Mouse (Mus musculus) heart, embryonic 12.5 days (tissue): ENCODE data around the gene Zfp36l2. TPM values are rescaled to one million over a fixed set of nuclear protein-coding genes. Genes with fewer than 3 reads are reported as not detected.
A peak's percentile ranks its signal among the peaks of the same experiment; 100 is the strongest.
"Not testable (repeated sequence)": the region's sequence is repeated elsewhere in the genome, so short reads cannot be mapped to it uniquely, and the experiment has no call there.

Experiments
- ATAC-seq: fragments of 200-750 bp; cut with Nextera tagmentation; 2 replicates; pipeline ENCODE4 v1.8.0; 2017; ENCODE audit warnings: moderate TSS enrichment, moderate library complexity; ENCODE audit not compliant: insufficient number of reproducible peaks, low FRiP score
- H3K27ac ChIP-seq: fragments of 300-500 bp; sonication (generic); 2 replicates; pipeline ENCODE4 v1.5.1; 2016; ENCODE audit warnings: mild to moderate bottlenecking, moderate library complexity; ENCODE audit not compliant: poor library complexity, severe bottlenecking
- H3K27me3 ChIP-seq: fragments of 300-500 bp; sonication (generic); replicated peaks from 2 replicates; pipeline ENCODE4 v1.6.1; 2016; ENCODE audit warnings: mild to moderate bottlenecking, moderate library complexity
- H3K36me3 ChIP-seq: fragments of 300-500 bp; sonication (generic); 2 replicates; pipeline ENCODE4 v1.6.1; 2016; ENCODE audit warnings: mild to moderate bottlenecking, moderate library complexity
- H3K4me1 ChIP-seq: fragments of 300-500 bp; sonication (generic); replicated peaks from 2 replicates; pipeline ENCODE4 v1.6.1; 2016; ENCODE audit warnings: mild to moderate bottlenecking
- H3K4me2 ChIP-seq: fragments of 300-500 bp; sonication (generic); 2 replicates; pipeline ENCODE4 v1.6.1; 2016; ENCODE audit warnings: mild to moderate bottlenecking, moderate library complexity
- H3K4me3 ChIP-seq: fragments of 300-500 bp; sonication (generic); 2 replicates; pipeline ENCODE4 v1.5.1; 2016; ENCODE audit warnings: mild to moderate bottlenecking
- H3K9ac ChIP-seq: fragments of 300-500 bp; sonication (generic); 2 replicates; pipeline ENCODE4 v1.6.1; 2016; ENCODE audit warnings: mild to moderate bottlenecking, moderate library complexity
- H3K9me3 ChIP-seq: fragments of 300-500 bp; sonication (generic); replicated peaks from 2 replicates; pipeline ENCODE4 v1.6.1; 2016; ENCODE audit warnings: mild to moderate bottlenecking, moderate library complexity
- WGBS: fragments of 180-500 bp; shearing (Covaris S2); methylation state at CpG from one replicate; pipeline ENCODE4 v1.1.7; 2016; 5-methylcytosine and 5-hydroxymethylcytosine counted together
- polyA plus RNA-seq: library from polyadenylated mRNA; unstranded; fragments of >200 nt; fragmentation: Nextera tagmentation; extraction: Ambion mirVana; gene quantifications from 2 replicates; pipeline ENCODE4 v1.2.1, GENCODE M21; 2016

Zfp36l2 gene
- 10.3 and 10.5 TPM in 2 replicates for polyA plus RNA-seq

DNA sequence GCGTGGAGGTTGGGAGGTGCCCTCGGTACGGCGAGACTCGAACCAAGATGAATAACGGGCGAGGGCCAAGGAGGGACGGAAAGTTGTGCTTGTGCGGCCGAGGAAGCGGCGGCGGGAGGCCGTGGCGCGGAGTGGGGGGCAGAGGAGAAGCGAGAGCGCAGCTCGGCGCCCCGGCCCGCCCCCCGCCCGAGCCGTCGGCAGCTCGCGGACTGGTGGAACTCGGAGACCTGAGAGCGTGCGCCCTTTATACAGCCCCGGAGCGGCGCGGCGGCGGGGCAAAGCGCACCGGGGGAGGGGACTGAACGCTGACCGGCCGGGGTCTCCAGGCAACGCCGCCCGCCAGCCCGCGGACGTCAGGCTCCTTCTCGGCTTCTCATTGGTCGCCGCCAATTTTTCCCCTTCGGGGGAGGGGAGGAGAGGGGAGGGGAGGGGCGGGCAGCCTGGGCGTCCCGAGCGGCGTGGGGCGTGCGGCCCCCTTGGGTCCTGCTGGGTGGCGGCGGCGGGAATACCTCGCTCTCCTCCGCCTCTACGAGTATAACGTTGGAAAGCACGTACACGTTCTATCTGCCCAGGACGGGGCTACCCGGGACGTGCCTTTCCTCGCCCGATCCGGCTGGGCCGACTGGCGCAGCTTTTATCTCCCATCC, at the start of gene Zfp36l2:
Gene Zfp36l2 (minus strand): TSS at position 221 of the 647 bp plus-strand sequence.
- peaks cover 16% of the 10 kb centered on the region for H3K36me3 ChIP-seq
- peak within 1 kb of the TSS; percentile 96 for H3K27ac ChIP-seq
- under 1% methylated on average over 64 of the region's 76 CpGs for WGBS
- H3K27me3 ChIP-seq: no peaks in the 10 kb centered on the region
- H3K4me3 ChIP-seq: peak within 1 kb of the TSS; percentile 91
- peaks cover 42% of the 10 kb centered on the region for H3K4me1 ChIP-seq
- H3K9me3 ChIP-seq: no peaks in the 10 kb centered on the region
- peak; percentile 90 for ATAC-seq
- H3K4me2 ChIP-seq: peak within 1 kb of the TSS; percentile 87
- peak within 1 kb of the TSS; percentile 97 for H3K9ac ChIP-seq

DNA sequence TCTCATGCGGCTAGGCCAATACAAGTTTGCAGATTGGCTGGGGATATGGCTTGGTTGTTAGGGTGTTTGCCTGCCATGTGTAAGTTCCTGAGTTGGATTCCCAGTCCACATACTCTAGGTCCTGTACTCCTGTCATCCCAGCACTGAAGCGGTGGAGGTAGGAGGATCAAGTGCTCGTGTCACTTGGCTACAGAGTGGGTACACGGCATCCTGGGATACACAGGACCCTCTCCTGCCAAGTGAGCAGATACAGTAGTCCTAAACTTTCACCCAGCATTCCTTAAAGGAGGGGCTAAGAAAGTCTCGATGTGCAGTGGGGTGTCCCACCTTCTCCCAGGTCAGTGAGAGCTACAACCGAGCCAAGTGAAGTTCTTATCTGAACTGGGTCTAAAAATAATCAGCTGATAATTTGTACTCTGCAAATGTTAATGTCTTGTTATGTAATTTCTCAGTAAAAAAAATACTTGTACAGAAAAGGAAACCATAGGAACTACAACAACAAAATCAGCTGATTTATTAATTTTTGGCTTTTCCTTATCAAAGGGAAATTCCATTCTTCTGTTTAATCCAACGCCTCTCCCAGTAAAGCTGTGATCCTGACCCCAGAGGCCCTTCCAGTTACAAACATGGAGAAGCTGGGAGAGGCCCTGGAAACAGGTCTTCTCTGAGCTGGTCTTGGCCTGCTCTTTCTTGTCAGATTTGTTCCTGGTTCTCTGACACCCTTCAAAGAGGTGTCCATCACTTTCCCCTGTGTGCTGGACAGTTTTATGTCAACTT, 49.2 kb upstream of the Zfp36l2 start:
- peaks cover 19% of the 10 kb centered on the region for H3K4me1 ChIP-seq
- 49% methylated on average over 7 of the region's 7 CpGs for WGBS
- no peaks in the 10 kb centered on the region for H3K27me3 ChIP-seq
- no peak overlapping the region for H3K4me3 ChIP-seq
- peaks cover 4% of the 10 kb centered on the region for H3K9me3 ChIP-seq
- no peak for ATAC-seq
- no peak overlapping the region for H3K4me2 ChIP-seq
- no peak overlapping the region for H3K27ac ChIP-seq
- H3K9ac ChIP-seq: no peak overlapping the region
- H3K36me3 ChIP-seq: 0 out of 2 replicates have a peak, but pooled peaks cover 3% of the 10 kb centered on the region

DNA sequence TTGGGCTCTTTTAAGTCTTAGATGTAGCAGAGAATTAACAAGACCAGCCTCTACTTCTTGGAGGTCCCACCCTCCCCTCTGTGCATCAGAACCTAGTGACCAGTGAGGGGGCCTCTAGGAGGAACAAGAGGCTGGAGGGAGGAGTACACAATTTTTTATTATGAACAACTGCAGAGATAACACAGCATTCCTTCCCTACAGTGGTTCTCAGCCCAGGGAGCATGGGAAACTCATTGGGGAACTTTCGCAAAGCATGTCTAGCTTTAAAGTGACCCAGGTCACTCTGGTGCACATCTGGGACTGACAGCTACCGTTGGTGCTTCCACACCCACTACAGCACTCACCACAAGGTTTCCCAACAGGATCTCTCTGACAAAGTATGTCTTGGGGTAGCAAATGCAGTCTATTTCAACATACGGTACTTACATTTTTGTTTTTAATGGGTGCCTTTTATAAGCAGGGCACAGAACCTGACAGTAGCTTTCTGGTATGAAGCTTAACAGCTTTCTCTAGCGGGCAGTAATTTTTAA, 47.7 kb upstream of the Zfp36l2 start:
- no peak for ATAC-seq
- no peaks in the 10 kb centered on the region for H3K9me3 ChIP-seq
- no peak overlapping the region for H3K27ac ChIP-seq
- no peak overlapping the region for H3K4me2 ChIP-seq
- no peaks in the 10 kb centered on the region for H3K36me3 ChIP-seq
- no peak overlapping the region for H3K4me3 ChIP-seq
- H3K4me1 ChIP-seq: peaks cover 19% of the 10 kb centered on the region
- no peak overlapping the region for H3K9ac ChIP-seq
- H3K27me3 ChIP-seq: no peaks in the 10 kb centered on the region
- 84% methylated on average over 4 of the region's 4 CpGs for WGBS

DNA sequence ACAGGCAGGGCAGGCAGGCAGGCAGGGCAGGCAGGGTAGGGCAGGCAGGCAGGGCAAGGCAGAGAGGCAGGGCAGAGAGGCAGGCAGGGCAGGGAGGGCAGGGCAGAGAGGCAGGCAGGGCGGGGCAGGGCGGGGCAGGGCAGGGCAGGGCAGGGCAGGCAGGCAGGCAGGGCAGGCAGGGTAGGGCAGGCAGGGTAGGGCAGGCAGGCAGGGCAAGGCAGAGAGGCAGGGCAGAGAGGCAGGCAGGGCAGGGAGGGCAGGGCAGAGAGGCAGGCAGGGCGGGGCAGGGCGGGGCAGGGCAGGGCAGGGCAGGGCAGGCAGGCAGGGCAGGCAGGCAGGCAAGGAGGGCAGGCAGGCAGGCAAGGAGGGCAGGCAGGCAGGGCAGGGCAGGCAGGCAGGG, 47.0 kb upstream of the Zfp36l2 start:
- H3K4me1 ChIP-seq: peaks cover 19% of the 10 kb centered on the region
- not testable (repeated sequence) for H3K9me3 ChIP-seq, H3K9ac ChIP-seq, H3K36me3 ChIP-seq, H3K4me3 ChIP-seq, H3K27me3 ChIP-seq, ATAC-seq, H3K4me2 ChIP-seq, H3K27ac ChIP-seq
- WGBS: no CpG with 5 or more reads among the region's 4 CpGs

DNA sequence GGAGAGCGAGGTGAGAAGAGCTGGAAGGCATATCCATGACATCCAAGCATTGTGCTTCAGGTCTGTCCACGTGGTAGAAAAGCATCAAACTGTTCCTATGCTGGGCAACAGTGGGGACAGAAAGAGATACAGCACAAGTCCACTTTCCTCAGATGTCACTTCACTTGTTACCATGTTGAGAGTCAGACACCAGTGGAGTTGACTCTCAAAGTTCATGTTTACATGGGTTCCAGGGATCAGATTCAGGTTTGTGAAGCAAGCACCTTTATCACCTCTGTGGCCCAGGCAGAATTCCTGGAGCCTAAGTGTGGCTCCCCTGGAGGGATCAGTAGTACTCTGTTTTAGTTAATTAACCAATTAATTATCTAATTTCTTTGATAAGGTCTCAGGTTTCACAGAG, 46.0 kb upstream of the Zfp36l2 start:
- Histone ChIP-seq H3K27me3 (no peaks in the 10 kb centered on the region), H3K36me3 (peaks cover 9% of the 10 kb centered on the region), H3K4me1 (peaks cover 19% of the 10 kb centered on the region), H3K27ac (no peak overlapping the region), H3K9me3 (no peaks in the 10 kb centered on the region), H3K9ac (no peak overlapping the region), H3K4me3 (no peak overlapping the region), H3K4me2 (no peak overlapping the region)
- no peak for ATAC-seq
- 88% methylated on average over 2 of the region's 2 CpGs for WGBS

DNA sequence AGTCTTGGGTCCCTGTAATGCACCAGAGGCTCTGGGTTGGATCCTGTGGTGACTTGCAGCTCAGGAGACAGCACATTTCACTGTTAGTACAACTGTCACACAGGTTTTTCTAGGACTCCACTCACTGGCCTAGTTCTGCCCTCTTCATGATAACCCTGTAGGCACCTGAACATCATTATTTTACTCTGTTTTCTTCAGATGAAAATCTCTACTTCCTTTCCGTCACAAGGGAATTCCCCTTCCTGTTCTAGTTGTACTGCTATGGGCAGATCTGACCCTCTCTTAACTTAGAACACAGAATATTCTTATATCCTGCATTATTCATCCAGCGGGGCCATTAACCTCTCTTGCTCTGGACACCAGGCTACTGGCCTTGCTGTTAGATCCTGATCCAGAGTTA, 43.6 kb upstream of the Zfp36l2 start:
- H3K4me2 ChIP-seq: no peak overlapping the region
- H3K27me3 ChIP-seq: no peaks in the 10 kb centered on the region
- H3K9me3 ChIP-seq: no peaks in the 10 kb centered on the region
- H3K27ac ChIP-seq: no peak overlapping the region
- WGBS: 87% methylated on average over 2 of the region's 2 CpGs
- no peak overlapping the region for H3K9ac ChIP-seq
- peaks cover 10% of the 10 kb centered on the region for H3K4me1 ChIP-seq
- H3K36me3 ChIP-seq: peaks cover 23% of the 10 kb centered on the region
- H3K4me3 ChIP-seq: no peak overlapping the region
- no peak for ATAC-seq

DNA sequence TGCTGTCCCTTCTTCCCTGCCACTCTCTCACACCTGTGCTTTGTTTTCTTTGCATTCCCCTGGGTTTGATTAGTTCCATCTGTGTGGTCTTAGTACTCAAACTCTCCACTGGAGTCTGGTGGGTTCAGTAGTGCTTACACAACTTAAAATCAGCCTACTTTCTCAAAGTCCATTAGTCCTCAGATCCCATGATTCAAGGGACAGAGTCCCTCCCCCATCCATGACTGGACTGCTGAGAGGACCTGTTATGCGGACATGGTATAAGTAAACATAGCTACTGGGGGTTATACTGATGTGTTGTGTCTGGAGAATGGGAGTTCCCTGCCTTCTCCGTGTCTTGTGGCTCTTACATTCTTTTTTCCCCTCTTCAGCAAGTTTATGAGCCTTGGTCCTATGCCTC, 40.5 kb upstream of the Zfp36l2 start:
- no peak for ATAC-seq

DNA sequence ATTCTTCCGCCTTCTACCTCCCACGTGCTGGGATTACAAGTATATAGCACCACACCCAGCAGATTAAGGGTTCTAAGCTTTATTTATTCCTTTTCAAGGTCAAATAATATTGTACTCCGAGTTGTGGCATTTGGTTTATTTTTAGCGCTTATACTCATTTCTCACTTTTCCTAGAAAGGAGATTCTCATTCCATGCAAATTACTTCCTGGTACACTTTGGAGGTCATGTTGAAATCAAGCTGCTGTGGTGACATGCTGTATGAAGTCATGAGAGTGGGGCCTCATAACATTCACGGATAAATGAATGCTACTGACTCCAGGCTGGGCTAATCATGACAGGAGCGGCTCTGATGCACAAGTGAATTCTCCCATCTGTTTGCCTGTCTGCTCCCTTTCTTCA, 38.9 kb upstream of the Zfp36l2 start:
- H3K27ac ChIP-seq: peak overlapping the region; percentile 11; the same call in 1 of the 2 replicates
- H3K9me3 ChIP-seq: no peaks in the 10 kb centered on the region
- H3K4me2 ChIP-seq: no peak overlapping the region
- no peak overlapping the region for H3K4me3 ChIP-seq
- H3K27me3 ChIP-seq: no peaks in the 10 kb centered on the region
- H3K4me1 ChIP-seq: peaks cover 15% of the 10 kb centered on the region
- ATAC-seq: no peak
- no peak overlapping the region for H3K9ac ChIP-seq
- H3K36me3 ChIP-seq: peaks cover 58% of the 10 kb centered on the region
- WGBS: 74% methylated on average over 6 of the region's 6 CpGs

More for the DNA sequence above, 40.5 kb upstream of the Zfp36l2 start:
- no peak overlapping the region for H3K4me3 ChIP-seq
- H3K27ac ChIP-seq: no peak overlapping the region
- WGBS: 87% methylated on average over 2 of the region's 2 CpGs
- no peak overlapping the region for H3K9ac ChIP-seq
- no peaks in the 10 kb centered on the region for H3K9me3 ChIP-seq
- H3K27me3 ChIP-seq: no peaks in the 10 kb centered on the region
- H3K36me3 ChIP-seq: peaks cover 47% of the 10 kb centered on the region
- peaks cover 15% of the 10 kb centered on the region for H3K4me1 ChIP-seq
- no peak overlapping the region for H3K4me2 ChIP-seq

DNA sequence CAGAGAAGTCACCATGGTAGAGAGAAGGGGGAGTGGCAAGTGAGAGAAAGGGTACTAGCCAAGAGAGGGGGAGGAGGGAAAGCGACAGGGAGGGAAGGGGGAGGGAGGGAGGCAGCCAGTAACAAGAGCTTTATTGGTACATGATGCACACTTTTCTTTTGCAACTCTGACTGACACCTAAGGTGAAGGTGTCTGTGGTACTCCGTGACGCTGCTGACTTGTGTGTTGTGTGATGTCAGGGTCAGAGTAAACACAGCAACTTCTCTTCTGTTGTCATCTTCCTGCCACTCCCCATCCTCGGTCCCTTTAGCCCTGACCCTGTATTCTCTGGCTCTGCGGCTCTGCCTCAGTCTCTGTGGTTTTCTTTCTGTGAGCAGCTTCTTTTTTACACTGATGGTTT, 38.5 kb upstream of the Zfp36l2 start:
- 75% methylated on average over 5 of the region's 5 CpGs for WGBS
- peaks cover 62% of the 10 kb centered on the region for H3K36me3 ChIP-seq
- H3K9ac ChIP-seq: no peak overlapping the region
- H3K9me3 ChIP-seq: no peaks in the 10 kb centered on the region
- H3K4me3 ChIP-seq: no peak overlapping the region
- no peaks in the 10 kb centered on the region for H3K27me3 ChIP-seq
- ATAC-seq: no peak
- peaks cover 15% of the 10 kb centered on the region for H3K4me1 ChIP-seq
- H3K27ac ChIP-seq: no peak overlapping the region
- no peak overlapping the region for H3K4me2 ChIP-seq

DNA sequence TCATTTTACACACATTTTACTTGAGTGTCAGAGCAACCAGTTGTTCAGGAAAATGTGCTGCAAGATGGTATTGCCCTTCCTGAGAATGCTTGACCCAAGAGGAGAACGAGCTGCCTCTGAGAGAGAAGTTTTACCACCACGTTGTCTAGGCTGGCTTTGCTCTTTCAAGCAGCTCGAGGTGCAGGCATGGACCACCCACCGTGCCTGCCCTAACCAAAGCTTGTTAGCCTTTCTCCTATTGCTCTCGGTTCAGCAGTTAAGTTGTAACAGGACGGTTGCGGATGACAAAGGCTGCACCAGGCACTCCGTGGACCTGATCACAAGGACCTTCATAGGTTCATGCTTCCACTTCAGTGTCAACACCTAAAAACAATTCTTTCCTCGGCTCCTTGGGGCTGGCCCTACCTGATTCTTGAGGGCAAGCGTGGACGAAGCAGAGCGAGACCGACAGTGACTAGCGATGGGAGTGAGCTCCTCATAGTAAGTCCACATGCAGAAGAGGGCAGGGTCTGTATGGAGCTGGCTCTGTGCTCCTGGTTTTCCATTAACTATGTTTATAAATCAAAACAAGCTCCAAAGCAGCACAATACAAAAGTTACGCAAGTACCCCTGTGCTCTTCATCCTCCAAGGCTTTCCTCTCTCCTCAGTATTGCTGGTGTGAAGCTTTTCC, 36.6 kb upstream of the Zfp36l2 start:
- WGBS: 76% methylated on average over 15 of the region's 15 CpGs
- Histone ChIP-seq H3K27ac (no peak overlapping the region), H3K9me3 (no peaks in the 10 kb centered on the region), H3K27me3 (no peaks in the 10 kb centered on the region), H3K4me2 (no peak overlapping the region), H3K36me3 (peaks cover 76% of the 10 kb centered on the region), H3K9ac (no peak overlapping the region), H3K4me1 (peaks cover 15% of the 10 kb centered on the region), H3K4me3 (no peak overlapping the region)
- ATAC-seq: no peak

DNA sequence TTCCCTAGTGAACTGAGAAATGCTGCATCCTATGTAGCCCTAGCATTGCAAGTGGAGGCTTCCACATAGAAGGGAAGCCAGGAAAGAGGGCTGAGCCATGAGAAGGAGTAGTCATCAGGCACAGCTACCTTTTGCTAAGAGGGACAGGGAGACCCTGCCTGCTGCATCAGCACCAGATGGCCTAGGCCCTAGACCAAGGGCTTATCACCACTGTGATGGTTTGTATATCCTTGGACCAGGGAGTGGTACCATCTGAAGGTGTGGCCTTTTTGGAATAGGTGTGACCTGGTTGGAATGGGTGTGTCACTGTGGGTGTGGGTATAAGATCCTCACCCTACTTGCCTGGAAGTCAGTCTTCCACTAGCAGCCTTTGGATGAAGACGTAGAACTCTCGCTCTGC, 31.1 kb upstream of the Zfp36l2 start:
- H3K4me3 ChIP-seq, ATAC-seq, H3K27me3 ChIP-seq, H3K9me3 ChIP-seq, H3K4me1 ChIP-seq, H3K4me2 ChIP-seq, H3K27ac ChIP-seq, H3K9ac ChIP-seq: not testable (repeated sequence)
- 93% methylated on average over 2 of the region's 2 CpGs for WGBS
- peaks cover 57% of the 10 kb centered on the region for H3K36me3 ChIP-seq
